Mouse (Mus musculus): ENCODE data around the gene Kif1b. TPM values are rescaled to one million over a fixed set of nuclear protein-coding genes. Genes with fewer than 3 reads are reported as not detected.

Kif1b gene
- total and polyA plus RNA-seq, 2 experiments from 2014 or later, result 213 to 322 TPM

DNA sequence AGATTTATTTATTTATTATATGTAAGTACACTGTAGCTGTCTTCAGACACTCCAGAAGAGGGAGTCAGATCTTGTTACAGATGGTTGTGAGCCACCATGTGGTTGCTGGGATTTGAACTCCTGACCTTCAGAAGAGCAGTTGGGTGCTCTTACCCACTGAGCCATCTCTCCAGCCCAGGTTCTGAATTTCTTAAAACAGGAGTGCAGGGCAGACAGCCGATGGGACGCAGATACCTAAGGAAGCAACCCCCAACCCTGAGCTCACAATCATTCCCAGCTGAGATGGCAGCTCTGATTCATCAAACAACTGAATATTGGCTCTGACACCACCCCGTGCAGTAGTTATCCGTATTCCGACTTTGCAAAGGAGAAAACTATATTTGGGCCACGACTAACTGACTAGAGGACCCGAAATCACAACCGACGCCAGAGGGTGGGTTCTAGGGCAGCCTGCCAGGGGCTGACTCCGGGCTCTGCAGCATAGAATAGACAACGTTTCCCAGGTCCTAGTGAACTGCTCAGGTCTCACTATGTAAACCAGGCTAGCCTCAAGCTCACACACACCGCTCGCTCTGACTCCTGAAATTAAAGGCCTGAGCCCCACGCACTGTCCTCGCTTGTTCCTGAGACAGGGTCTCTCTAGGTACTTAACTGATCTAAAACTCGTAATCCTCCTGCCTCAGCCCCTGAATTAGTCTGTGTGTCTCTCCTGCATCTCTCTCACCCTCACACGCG is 171.2 kb downstream of the Kif1b start:
- DNase-seq (ENCODE audit: low spot score), result no peak
- peak overlapping the region; percentile 59 for H3K4me3 ChIP-seq (ENCODE audit: low read length)
- no peaks in the 10 kb centered on the region for H3K27me3 ChIP-seq (ENCODE audit: insufficient read depth, low read length)
- no peaks in the 10 kb centered on the region for H3K9me3 ChIP-seq (ENCODE audit: low read length)
- H3K9ac ChIP-seq (replicated peaks; ENCODE audit: low read length), result peak overlapping the region; percentile 55; the same call in 1 of the 2 replicates
- no peak overlapping the region; the same call in 1 of the 2 replicates for H3K27ac ChIP-seq
- 61% methylated on average over 18 of the region's 18 CpGs for WGBS
- TF ChIP-seq CTCF (IDR thresholded peaks at IDR 0.05; ENCODE audit: low read depth), result no peak
- peak overlapping the region; percentile 60 for H3K4me2 ChIP-seq (ENCODE audit: low read depth, low read length)
- no peak for ATAC-seq
- H3K36me3 ChIP-seq (ENCODE audit: insufficient read depth, low read length), result no peaks in the 10 kb centered on the region
- H3K4me1 ChIP-seq (ENCODE audit: insufficient read depth, low read length), result no peaks in the 10 kb centered on the region

- 88% methylated on average over 5 of the region's 5 CpGs for WGBS
- H3K27ac ChIP-seq, result no peak overlapping the region
- no peak overlapping the region for H3K4me2 ChIP-seq (ENCODE audit: low read depth, low read length)
- no peak overlapping the region for H3K9ac ChIP-seq (replicated peaks; ENCODE audit: low read length)
- no peaks in the 10 kb centered on the region for H3K27me3 ChIP-seq (ENCODE audit: insufficient read depth, low read length)
- DNase-seq (ENCODE audit: low spot score) (no peak), ATAC-seq (no peak)
- H3K9me3 ChIP-seq (ENCODE audit: low read length), result no peaks in the 10 kb centered on the region
- H3K4me3 ChIP-seq (ENCODE audit: low read length), result no peak overlapping the region
- no peak for TF ChIP-seq CTCF (IDR thresholded peaks at IDR 0.05; ENCODE audit: low read depth)
- H3K4me1 ChIP-seq (ENCODE audit: insufficient read depth, low read length), result no peaks in the 10 kb centered on the region
- no peaks in the 10 kb centered on the region for H3K36me3 ChIP-seq (ENCODE audit: insufficient read depth, low read length)
Observed at GRCm38 (mm10) chr4:149133395-149133794, 174.1 kb downstream of the Kif1b start.

- TF ChIP-seq CTCF (IDR thresholded peaks at IDR 0.05; ENCODE audit: low read depth), result no peak
- H3K36me3 ChIP-seq (ENCODE audit: insufficient read depth, low read length), result no peaks in the 10 kb centered on the region
- no peak overlapping the region for H3K9ac ChIP-seq (replicated peaks; ENCODE audit: low read length)
- no peaks in the 10 kb centered on the region for H3K27me3 ChIP-seq (ENCODE audit: insufficient read depth, low read length)
- no peaks in the 10 kb centered on the region for H3K9me3 ChIP-seq (ENCODE audit: low read length)
- H3K4me2 ChIP-seq (ENCODE audit: low read depth, low read length), result no peak overlapping the region
- ATAC-seq (no peak), DNase-seq (ENCODE audit: low spot score) (no peak)
- 89% methylated on average over 21 of the region's 21 CpGs for WGBS
- no peaks in the 10 kb centered on the region for H3K4me1 ChIP-seq (ENCODE audit: insufficient read depth, low read length)
- H3K27ac ChIP-seq, result no peak overlapping the region
- no peak overlapping the region for H3K4me3 ChIP-seq (ENCODE audit: low read length)
Observed at GRCm38 (mm10) chr4:149131789-149132565, 175.5 kb downstream of the Kif1b start.

GRCm38 (mm10) chr4:149131021-149131752 is 176.3 kb downstream of the Kif1b start:
- Histone ChIP-seq H3K9me3 (ENCODE audit: low read length) (no peaks in the 10 kb centered on the region), H3K4me1 (ENCODE audit: insufficient read depth, low read length) (no peaks in the 10 kb centered on the region), H3K36me3 (ENCODE audit: insufficient read depth, low read length) (no peaks in the 10 kb centered on the region), H3K9ac (replicated peaks; ENCODE audit: low read length) (no peak overlapping the region), H3K4me2 (ENCODE audit: low read depth, low read length) (no peak overlapping the region), H3K27ac (no peak overlapping the region), H3K4me3 (ENCODE audit: low read length) (no peak overlapping the region), H3K27me3 (ENCODE audit: insufficient read depth, low read length) (no peaks in the 10 kb centered on the region)
- ATAC-seq, result no peak
- TF ChIP-seq CTCF (IDR thresholded peaks at IDR 0.05; ENCODE audit: low read depth), result no peak
- WGBS, result 90% methylated on average over 23 of the region's 23 CpGs
- no peak for DNase-seq (ENCODE audit: low spot score)

DNA sequence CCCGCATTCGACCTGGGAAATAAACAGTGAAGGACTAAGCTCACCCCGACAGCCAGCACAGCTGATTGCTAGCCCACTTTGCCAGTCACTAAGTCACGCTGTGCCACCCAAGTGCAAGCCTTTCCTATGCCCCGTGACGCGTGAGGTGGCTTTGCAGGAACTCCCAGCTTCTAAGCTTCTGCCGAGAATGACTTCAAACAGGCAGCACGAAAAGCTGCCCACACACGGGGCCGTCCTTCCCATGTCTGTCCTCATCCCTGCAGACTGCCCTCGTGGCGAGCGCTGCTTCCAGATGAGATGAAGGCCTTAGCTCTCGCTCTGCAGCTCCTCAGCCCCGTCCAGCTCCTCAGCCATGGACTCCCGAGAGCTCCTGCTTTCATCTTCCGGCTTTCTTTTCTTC is 179.0 kb downstream of the Kif1b start:
- no peaks in the 10 kb centered on the region for H3K4me1 ChIP-seq (ENCODE audit: insufficient read depth, low read length)
- H3K4me2 ChIP-seq (ENCODE audit: low read depth, low read length), result no peak overlapping the region
- no peak for DNase-seq (ENCODE audit: low spot score)
- H3K9ac ChIP-seq (replicated peaks; ENCODE audit: low read length), result no peak overlapping the region
- no peaks in the 10 kb centered on the region for H3K36me3 ChIP-seq (ENCODE audit: insufficient read depth, low read length)
- no peak for ATAC-seq
- no peak overlapping the region for H3K4me3 ChIP-seq (ENCODE audit: low read length)
- no peaks in the 10 kb centered on the region for H3K9me3 ChIP-seq (ENCODE audit: low read length)
- H3K27ac ChIP-seq, result no peak overlapping the region
- H3K27me3 ChIP-seq (ENCODE audit: insufficient read depth, low read length), result no peaks in the 10 kb centered on the region
- TF ChIP-seq CTCF (IDR thresholded peaks at IDR 0.05; ENCODE audit: low read depth), result no peak
- WGBS, result 83% methylated on average over 18 of the region's 18 CpGs

- ATAC-seq, result no peak
- no peaks in the 10 kb centered on the region for H3K9me3 ChIP-seq (ENCODE audit: low read length)
- DNase-seq (ENCODE audit: low spot score), result no peak
- no peak within 1 kb of the TSS for H3K4me2 ChIP-seq (ENCODE audit: low read depth, low read length)
- no peak within 1 kb of the TSS for H3K27ac ChIP-seq
- no peak within 1 kb of the TSS for H3K4me3 ChIP-seq (ENCODE audit: low read length)
- TF ChIP-seq CTCF (IDR thresholded peaks at IDR 0.05; ENCODE audit: low read depth), result no peak
- H3K4me1 ChIP-seq (ENCODE audit: insufficient read depth, low read length), result no peaks in the 10 kb centered on the region
- no peaks in the 10 kb centered on the region for H3K36me3 ChIP-seq (ENCODE audit: insufficient read depth, low read length)
- no peak within 1 kb of the TSS for H3K9ac ChIP-seq (replicated peaks; ENCODE audit: low read length)
- no peaks in the 10 kb centered on the region for H3K27me3 ChIP-seq (ENCODE audit: insufficient read depth, low read length)
- WGBS, result 82% methylated on average over 11 of the region's 11 CpGs
Observed at GRCm38 (mm10) chr4:149126663-149127062, 180.8 kb downstream of the Kif1b start, which contains the start of gene Cort. Gene Cort (minus strand): TSS chr4:149126763.

Other genes starting within 250 kb of the Kif1b start
- 70.4 and 81.7 TPM in 2 replicates for gene Pex14, start 207.8 kb downstream of the Kif1b start, total RNA-seq (2014; rRNA removed)
- gene Pex14, start 207.8 kb downstream of the Kif1b start, polyA plus RNA-seq (2015; fragmentation: Nextera tagmentation; extraction: Ambion mirVana), result 62.1 and 62.9 TPM in 2 replicates
- 11.4 and 16.6 TPM in 2 replicates for gene Dffa, start 203.5 kb downstream of the Kif1b start, total RNA-seq (2014; rRNA removed)
- 22.9 and 26.9 TPM in 2 replicates for gene Dffa, start 203.5 kb downstream of the Kif1b start, polyA plus RNA-seq (2015; fragmentation: Nextera tagmentation; extraction: Ambion mirVana)
- 2.7 TPM in 1 of 2 replicates, not detected in the other for gene Cort, start 180.9 kb downstream of the Kif1b start, total RNA-seq (2014; rRNA removed)
- 0.38 and 0.93 TPM in 2 replicates for gene Cort, start 180.9 kb downstream of the Kif1b start, polyA plus RNA-seq (2015; fragmentation: Nextera tagmentation; extraction: Ambion mirVana)
- 3.5 and 6.5 TPM in 2 replicates for gene Cenps, start 170.1 kb downstream of the Kif1b start, total RNA-seq (2014; rRNA removed)
- gene Cenps, start 170.1 kb downstream of the Kif1b start, polyA plus RNA-seq (2015; fragmentation: Nextera tagmentation; extraction: Ambion mirVana), result 17.2 and 20.8 TPM in 2 replicates
- 24.9 and 36.3 TPM in 2 replicates for gene Pgd, start 140.9 kb downstream of the Kif1b start, total RNA-seq (2014; rRNA removed)
- 94.8 and 95.0 TPM in 2 replicates for gene Pgd, start 140.9 kb downstream of the Kif1b start, polyA plus RNA-seq (2015; fragmentation: Nextera tagmentation; extraction: Ambion mirVana)
- 81.6 and 117 TPM in 2 replicates for gene Ube4b, start 119.1 kb upstream of the Kif1b start, total RNA-seq (2014; rRNA removed)
- gene Ube4b, start 119.1 kb upstream of the Kif1b start, polyA plus RNA-seq (2015; fragmentation: Nextera tagmentation; extraction: Ambion mirVana), result 44.3 and 48.1 TPM in 2 replicates
- gene Rbp7, start 147.3 kb upstream of the Kif1b start, total RNA-seq (2014; rRNA removed), result not detected in 2 replicates
- gene Rbp7, start 147.3 kb upstream of the Kif1b start, polyA plus RNA-seq (2015; fragmentation: Nextera tagmentation; extraction: Ambion mirVana), result 0.34 TPM in 1 of 2 replicates, not detected in the other
- not detected in 2 replicates for gene Tmem274, start 169.7 kb upstream of the Kif1b start, total RNA-seq (2014; rRNA removed)
- not detected in 2 replicates for gene Tmem274, start 169.7 kb upstream of the Kif1b start, polyA plus RNA-seq (2015; fragmentation: Nextera tagmentation; extraction: Ambion mirVana)
- 8.4 and 9.9 TPM in 2 replicates for gene Nmnat1, start 177.5 kb upstream of the Kif1b start, total RNA-seq (2014; rRNA removed)
- gene Nmnat1, start 177.5 kb upstream of the Kif1b start, polyA plus RNA-seq (2015; fragmentation: Nextera tagmentation; extraction: Ambion mirVana), result 7.1 and 7.8 TPM in 2 replicates
- 32.2 and 33.5 TPM in 2 replicates for gene Lzic, start 177.5 kb upstream of the Kif1b start, total RNA-seq (2014; rRNA removed)
- 33.5 and 34.8 TPM in 2 replicates for gene Lzic, start 177.5 kb upstream of the Kif1b start, polyA plus RNA-seq (2015; fragmentation: Nextera tagmentation; extraction: Ambion mirVana)
- 94.1 and 112 TPM in 2 replicates for gene Ctnnbip1, start 210.5 kb upstream of the Kif1b start, total RNA-seq (2014; rRNA removed)
- 105 and 109 TPM in 2 replicates for gene Ctnnbip1, start 210.5 kb upstream of the Kif1b start, polyA plus RNA-seq (2015; fragmentation: Nextera tagmentation; extraction: Ambion mirVana)